26 mouse cellular contexts compared by ENCODE assay signal in genomic region chr2:153859581-153859980, GRCm38 (mm10). TPM values are rescaled to one million over a fixed set of nuclear protein-coding genes. Genes with fewer than 3 reads are reported as not detected.
DNase-seq lines count a peak whose midpoint lies in the region; ATAC-seq lines count a peak whose summit lies in the region.
"Had no signal": no experiment of that assay in that cellular context is flagged by ENCODE, and none has a peak within 500 bp of the region (broad histone marks: within the 10 kb centered on the region; RNA-seq: fewer than 3 reads in every experiment).

No protein-coding gene starts in this region.

- no peaks in the 10 kb centered on the region for H3K36me3 ChIP-seq in forebrain, embryonic 14.5 days (ENCODE audit: control insufficient read depth, insufficient read depth, low read length)
- H3K36me3 ChIP-seq: forebrain, embryonic 12.5 days; G1E; heart, embryonic 12.5 days; hindbrain, embryonic 10.5 days; hindbrain, embryonic 15.5 days had no signal

- no peak overlapping the region for H3K4me2 ChIP-seq in forebrain, embryonic 14.5 days (ENCODE audit: low read length)
- H3K4me2 ChIP-seq: forebrain, embryonic 12.5 days; heart, embryonic 12.5 days; hindbrain, embryonic 15.5 days had no signal

- H3K4me3 ChIP-seq in forebrain, embryonic 14.5 days (ENCODE audit: low read depth, low read length), result no peak overlapping the region
- H3K4me3 ChIP-seq: forebrain, embryonic 12.5 days; gastrocnemius, adult 2 months; heart, embryonic 12.5 days; hindbrain, embryonic 10.5 days; hindbrain, embryonic 15.5 days had no signal

- 82% methylated on average over 2 of the region's 2 CpGs for WGBS in forebrain, embryonic 14.5 days

- ATAC-seq in cerebellum, adult (ENCODE audit: insufficient number of reproducible peaks, low FRiP score, low TSS enrichment), result peak; percentile 74
- ATAC-seq in forebrain, embryonic 14.5 days, result no peak
- ATAC-seq: CD4-positive, CD25-positive, alpha-beta regulatory T cell, adult 4 months; forebrain, postnatal 0 days; intestine, embryonic 16.5 days had no signal

- H3K4me1 ChIP-seq in forebrain, embryonic 14.5 days (ENCODE audit: control insufficient read depth, insufficient read depth, low read length), result no peaks in the 10 kb centered on the region
- H3K4me1 ChIP-seq: forebrain, embryonic 12.5 days; hindbrain, embryonic 10.5 days; hindbrain, embryonic 15.5 days had no signal

- DNase-seq in cerebellum, postnatal 4 days (ENCODE audit: low spot score in 2 of 2), result no peak
- DNase-seq in cerebellum, adult 11-12 months, result peak; percentile 93
- peak; percentile 91 for DNase-seq in cerebellum, adult 9-10 months
- DNase-seq in cerebellum, postnatal 25 days, result peak; percentile 81 to 87
- DNase-seq in adrenal gland, postnatal 25 days, result no peak
- no peak for DNase-seq in forebrain, embryonic 14.5 days (ENCODE audit: low spot score)
- DNase-seq in layer of hippocampus, postnatal 36 days, result no peak
- DNase-seq: adrenal gland, postnatal 10 days; B cell, adult 2 months; forebrain, postnatal 0 days; gastrocnemius, adult 2 months; gastrocnemius, postnatal 25 days; kidney, adult 2 months had no signal

- H3K27me3 ChIP-seq in forebrain, embryonic 14.5 days (replicated peaks; ENCODE audit: control insufficient read depth, insufficient read depth, low read length), result no peaks in the 10 kb centered on the region
- H3K27me3 ChIP-seq: hindbrain, embryonic 15.5 days had no signal

- no peak overlapping the region for H3K27ac ChIP-seq in forebrain, embryonic 14.5 days (ENCODE audit: low read depth, low read length)
- H3K27ac ChIP-seq: forebrain, embryonic 12.5 days; gastrocnemius, adult 2 months; hindbrain, embryonic 10.5 days; hindbrain, embryonic 15.5 days had no signal

- no peaks in the 10 kb centered on the region for H3K9me3 ChIP-seq in forebrain, embryonic 14.5 days (replicated peaks; ENCODE audit: control insufficient read depth, low read length)
- H3K9me3 ChIP-seq: forebrain, embryonic 12.5 days; G1E; heart, embryonic 12.5 days; hindbrain, embryonic 15.5 days had no signal

- no peak overlapping the region for H3K9ac ChIP-seq in forebrain, embryonic 14.5 days (ENCODE audit: low read length)
- H3K9ac ChIP-seq: forebrain, embryonic 12.5 days; forebrain, postnatal 0 days; heart, embryonic 12.5 days; hindbrain, embryonic 15.5 days had no signal

RNA-seq across cellular contexts. Expression of gene Sun5, which starts 11.3 kb away (rescaled TPM):
- not detected in 2 replicates for total RNA-seq in adrenal gland, postnatal 25 days (2021)
- polyA plus RNA-seq in forebrain, embryonic 14.5 days (2014; fragmentation: Nextera tagmentation; extraction: Ambion mirVana), result not detected in 2 replicates
- not detected for total RNA-seq in layer of hippocampus, postnatal 36 days (2021)
- total RNA-seq: adrenal gland, postnatal 10 days; forebrain, postnatal 0 days; G1E; gastrocnemius, adult 2 months; gastrocnemius, postnatal 25 days; granulocyte monocyte progenitor cell, adult 5-6 weeks; heart, adult 8-10 months; heart, postnatal 25 days had no signal
- polyA plus RNA-seq: CD4-positive, CD25-positive, alpha-beta regulatory T cell, adult 4 months; embryonic facial prominence, embryonic 11.5 days; forebrain, embryonic 12.5 days; forebrain, postnatal 0 days; G1E; heart, embryonic 12.5 days; heart, embryonic 16.5 days; hindbrain, embryonic 10.5 days; hindbrain, embryonic 15.5 days; intestine, embryonic 16.5 days; kidney, adult 2 months had no signal

RNA-seq across cellular contexts. Expression of gene Bpifb2, which starts 15.3 kb away (rescaled TPM):
- not detected in 2 replicates for total RNA-seq in adrenal gland, postnatal 25 days (2021)
- polyA plus RNA-seq in forebrain, embryonic 14.5 days (2014; fragmentation: Nextera tagmentation; extraction: Ambion mirVana), result not detected in 2 replicates
- not detected for total RNA-seq in layer of hippocampus, postnatal 36 days (2021)
- total RNA-seq: forebrain, postnatal 0 days; G1E; gastrocnemius, adult 2 months; gastrocnemius, postnatal 25 days; granulocyte monocyte progenitor cell, adult 5-6 weeks; heart, adult 8-10 months; heart, postnatal 25 days had no signal
- polyA plus RNA-seq: CD4-positive, CD25-positive, alpha-beta regulatory T cell, adult 4 months; embryonic facial prominence, embryonic 11.5 days; forebrain, embryonic 12.5 days; forebrain, postnatal 0 days; G1E; heart, embryonic 12.5 days; heart, embryonic 16.5 days; hindbrain, embryonic 10.5 days; intestine, embryonic 16.5 days; kidney, adult 2 months had no signal

RNA-seq across cellular contexts. Expression of gene Bpifb6, which starts 40.6 kb away (rescaled TPM):
- total RNA-seq in adrenal gland, postnatal 25 days (2021), result 6.3 and 7.2 TPM in 2 replicates
- polyA plus RNA-seq in forebrain, embryonic 14.5 days (2014; fragmentation: Nextera tagmentation; extraction: Ambion mirVana), result not detected in 2 replicates
- total RNA-seq in layer of hippocampus, postnatal 36 days (2021), result not detected
- total RNA-seq: forebrain, postnatal 0 days; G1E; gastrocnemius, adult 2 months; gastrocnemius, postnatal 25 days; granulocyte monocyte progenitor cell, adult 5-6 weeks; heart, adult 8-10 months; heart, postnatal 25 days had no signal
- polyA plus RNA-seq: CD4-positive, CD25-positive, alpha-beta regulatory T cell, adult 4 months; embryonic facial prominence, embryonic 11.5 days; forebrain, embryonic 12.5 days; forebrain, postnatal 0 days; G1E; heart, embryonic 12.5 days; heart, embryonic 16.5 days; hindbrain, embryonic 10.5 days; intestine, embryonic 16.5 days had no signal

RNA-seq across cellular contexts. Expression of gene Bpifb3, which starts 58.4 kb away (rescaled TPM):
- not detected in 2 replicates for total RNA-seq in adrenal gland, postnatal 25 days (2021)
- not detected in 2 replicates for polyA plus RNA-seq in forebrain, embryonic 14.5 days (2014; fragmentation: Nextera tagmentation; extraction: Ambion mirVana)
- total RNA-seq in layer of hippocampus, postnatal 36 days (2021), result not detected
- total RNA-seq: adrenal gland, postnatal 10 days; forebrain, postnatal 0 days; G1E; gastrocnemius, adult 2 months; gastrocnemius, postnatal 25 days; heart, adult 8-10 months; heart, postnatal 25 days had no signal
- polyA plus RNA-seq: CD4-positive, CD25-positive, alpha-beta regulatory T cell, adult 4 months; embryonic facial prominence, embryonic 11.5 days; forebrain, embryonic 12.5 days; forebrain, postnatal 0 days; G1E; heart, embryonic 12.5 days; heart, embryonic 16.5 days; hindbrain, embryonic 10.5 days; hindbrain, embryonic 15.5 days; intestine, embryonic 16.5 days; kidney, adult 2 months had no signal

Comparison
In these comparisons a context has a peak if more than half of its experiments do, and no peak if none do; other contexts are left out.
1. DNase-seq: peak in cerebellum, adult 11-12 months (single experiment), cerebellum, adult 9-10 months (single experiment) and cerebellum, postnatal 25 days (2 of 2); none in cerebellum, postnatal 4 days (0 of 2), adrenal gland, postnatal 25 days (single experiment), forebrain, embryonic 14.5 days (single experiment) and layer of hippocampus, postnatal 36 days (0 of 2).